Mouse (Mus musculus) liver (tissue): ENCODE measurements around the gene Greb1.

ENCODE experiments used
- DNase-seq: peaks from one replicate; pipeline ENCODE4 v3.0.0-alpha.2; 2020; ENCODE audit warnings: mixed read lengths

The Greb1 gene

GRCm38 (mm10) chr12:16630152-16630865 lies 170.4 kb downstream of the Greb1 start:
- no peak for DNase-seq
